Mouse (Mus musculus) olfactory bulb, adult 2 months (tissue): ENCODE data around the gene Sntb2. TPM values are rescaled to one million over a fixed set of nuclear protein-coding genes. Genes with fewer than 3 reads are reported as not detected.

Experiments used
- H3K27ac ChIP-seq: fragments of 200-500 bp; 2 replicates; pipeline ENCODE4 v1.5.1; 2012; ENCODE audit warnings: low read depth, low read length; ENCODE audit not compliant: insufficient read depth
- H3K4me1 ChIP-seq: fragments of 200-500 bp; 2 replicates; pipeline ENCODE4 v1.6.1; 2012; ENCODE audit warnings: low read length; ENCODE audit not compliant: control insufficient read depth, insufficient read depth
- H3K4me3 ChIP-seq: fragments of 200-500 bp; 2 replicates; pipeline ENCODE4 v1.5.1; 2012; ENCODE audit warnings: mild to moderate bottlenecking, low read depth, low read length, moderate library complexity; ENCODE audit not compliant: insufficient read depth
- CTCF ChIP-seq: fragments of 200-500 bp; IDR thresholded peaks from 2 replicates; pipeline ENCODE4 v1.5.1; 2012; ENCODE audit warnings: low read depth, mild to moderate bottlenecking, low read length, moderate library complexity; ENCODE audit not compliant: insufficient read depth
- POLR2A ChIP-seq: fragments of 200-500 bp; IDR thresholded peaks from 2 replicates; pipeline ENCODE4 v1.6.1; 2012; ENCODE audit warnings: mild to moderate bottlenecking, low read depth, low read length, moderate library complexity; ENCODE audit not compliant: insufficient read depth
- WGBS: fragments of 180-500 bp; shearing (Covaris S2); methylation state at CpG from one replicate; pipeline ENCODE4 v1.1.7; 2018; 5-methylcytosine and 5-hydroxymethylcytosine counted together
- polyA plus RNA-seq: library from polyadenylated mRNA; stranded (reverse); fragments of >200 nt; gene quantifications from 2 replicates; pipeline ENCODE4 v1.2.4, GENCODE M21; 2012; ENCODE audit warnings: low replicate concordance; ENCODE audit not compliant: missing spikeins, insufficient read depth, insufficient read length

The Sntb2 gene
- not detected in 2 replicates for polyA plus RNA-seq

GRCm38 (mm10) chr8:106935324-106935869 lies at the start of gene Sntb2:
Sntb2 (plus strand) TSS chr8:106935750.
- Histone ChIP-seq H3K4me3 (peak within 1 kb of the TSS; percentile 57), H3K4me1 (peaks cover 6% of the 10 kb centered on the region), H3K27ac (no peak within 1 kb of the TSS)
- under 1% methylated on average over 41 of the region's 41 CpGs for WGBS
- peak; percentile 53; the same call in 1 of the 2 replicates for TF ChIP-seq POLR2A
- no peak for TF ChIP-seq CTCF

- TF ChIP-seq CTCF, result no peak
- no peak for TF ChIP-seq POLR2A
- Histone ChIP-seq H3K4me1 (peaks cover 3% of the 10 kb centered on the region), H3K4me3 (no peak overlapping the region), H3K27ac (no peak overlapping the region)
- WGBS, result 39% methylated on average over 5 of the region's 5 CpGs
These were observed 48.0 kb upstream of the Sntb2 start for GRCm38 (mm10) chr8:106887336-106888189.

- Histone ChIP-seq H3K27ac (no peak overlapping the region), H3K4me1 (peaks cover 3% of the 10 kb centered on the region), H3K4me3 (no peak overlapping the region)
- TF ChIP-seq POLR2A (no peak), CTCF (no peak)
- WGBS, result 80% methylated on average over 3 of the region's 3 CpGs
These were observed 46.7 kb upstream of the Sntb2 start for GRCm38 (mm10) chr8:106888803-106889202.

- H3K4me3 ChIP-seq, result peak overlapping the region; percentile 91
- no peak overlapping the region for H3K27ac ChIP-seq
- TF ChIP-seq CTCF (no peak), POLR2A (no peak)
- H3K4me1 ChIP-seq, result peaks cover 5% of the 10 kb centered on the region
- under 1% methylated on average over 15 of the region's 15 CpGs for WGBS
These were observed 43.2 kb upstream of the Sntb2 start for GRCm38 (mm10) chr8:106892210-106892805.

GRCm38 (mm10) chr8:106892806-106893451 lies 42.6 kb upstream of the Sntb2 start:
- peaks cover 5% of the 10 kb centered on the region for H3K4me1 ChIP-seq
- TF ChIP-seq POLR2A (no peak), CTCF (no peak)
- WGBS, result 2% methylated on average over 56 of the region's 57 CpGs
- peak overlapping the region; percentile 82 for H3K27ac ChIP-seq
- peak overlapping the region; percentile 91 for H3K4me3 ChIP-seq

- Histone ChIP-seq H3K4me1 (peaks cover 5% of the 10 kb centered on the region), H3K27ac (peak within 1 kb of the TSS; percentile 82), H3K4me3 (peak within 1 kb of the TSS; percentile 91)
- WGBS, result under 1% methylated on average over 63 of the region's 63 CpGs
- TF ChIP-seq POLR2A (peak; percentile 75), CTCF (no peak)
These were observed 41.9 kb upstream of the Sntb2 start, which contains the start of gene Utp4 for GRCm38 (mm10) chr8:106893481-106894156. Utp4 (plus strand) TSS chr8:106893636.

- Histone ChIP-seq H3K4me1 (no peaks in the 10 kb centered on the region), H3K27ac (no peak overlapping the region), H3K4me3 (no peak overlapping the region)
- TF ChIP-seq CTCF (no peak), POLR2A (no peak)
- WGBS, result 88% methylated on average over 5 of the region's 5 CpGs
These were observed 36.1 kb upstream of the Sntb2 start for GRCm38 (mm10) chr8:106899473-106899872.
